Mouse (Mus musculus) embryo, embryonic 10 days (tissue): ENCODE data around the gene Ncor1.

Source experiments
- DNase-seq: peaks from one replicate; pipeline ENCODE4 v3.0.0-alpha.2; 2015; ENCODE audit warnings: low spot score

Gene Ncor1

DNA sequence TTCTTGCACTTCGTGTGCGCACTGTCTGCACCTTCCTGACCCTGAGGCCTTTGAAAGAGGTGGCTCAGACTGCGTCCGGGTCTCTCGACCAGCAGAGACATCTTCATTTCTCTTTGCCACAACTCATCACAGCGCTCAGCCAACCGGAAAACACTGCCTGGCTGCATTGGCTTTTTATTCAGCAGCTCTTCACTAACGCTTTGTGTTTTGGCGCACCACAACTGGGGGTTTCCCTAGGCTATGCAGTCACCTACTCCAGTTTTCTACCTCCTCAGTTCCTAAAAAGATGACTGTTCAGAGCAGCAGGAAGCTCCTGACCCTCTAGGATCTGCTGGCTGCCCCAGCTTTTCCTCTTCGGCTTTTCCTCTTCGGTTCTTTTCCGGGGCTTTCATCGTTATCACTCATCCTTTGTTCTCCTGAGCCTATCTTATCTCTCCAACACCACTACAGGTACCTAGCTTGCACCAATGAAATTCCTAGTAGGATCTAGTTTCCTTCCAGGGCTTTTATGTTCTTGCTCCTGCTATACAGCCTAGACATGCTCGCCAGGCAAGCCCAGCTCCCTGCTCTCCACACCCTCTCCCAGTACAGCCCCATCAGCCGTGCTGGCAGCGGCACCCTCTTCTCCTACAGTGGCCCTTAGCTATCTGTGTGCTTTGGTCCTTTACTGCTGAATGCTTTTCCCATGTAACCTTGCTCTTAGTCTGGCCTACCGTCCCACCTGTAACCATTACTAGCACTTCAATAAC, 191.7 kb downstream of the Ncor1 start:
- no peak for DNase-seq
